Mouse (Mus musculus): ENCODE measurements around the gene Btbd6. TPM values are rescaled to one million over a fixed set of nuclear protein-coding genes. Genes with fewer than 3 reads are reported as not detected.

Gene Btbd6
- total and polyA plus RNA-seq, 2 experiments from 2014 or later = 58.4 to 81.6 TPM

DNA sequence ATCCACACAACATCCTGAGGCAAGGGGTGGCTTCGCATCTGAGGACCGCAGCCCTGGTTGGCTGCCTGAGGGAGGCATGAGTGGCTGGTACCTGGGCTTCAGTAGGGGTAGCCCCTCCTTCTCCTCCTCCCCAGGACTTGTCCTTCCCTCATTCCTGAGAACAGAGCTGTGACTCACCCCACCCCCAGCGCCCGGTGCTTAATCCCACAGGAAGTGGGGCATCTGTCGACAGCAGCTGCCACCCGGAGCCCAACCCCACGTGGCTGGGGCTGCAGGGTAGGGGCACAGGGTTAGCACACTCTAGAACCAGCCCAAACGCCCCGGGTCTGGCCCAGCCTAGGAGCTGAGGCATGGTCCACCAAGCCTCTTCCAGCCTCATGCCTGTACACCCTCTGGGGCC is 38.4 kb upstream of the Btbd6 start:
- 55% methylated on average over 6 of the region's 9 CpGs for WGBS
- H3K27ac ChIP-seq (ENCODE audit: low read depth, low read length) = no peak overlapping the region
- peaks cover 5% of the 10 kb centered on the region; the same call in 1 of the 2 replicates for H3K4me1 ChIP-seq (ENCODE audit: insufficient read depth, low read length)
- DNase-seq (ENCODE audit: low spot score) (no peak), ATAC-seq (ENCODE audit: low FRiP score) (no peak)
- H3K4me2 ChIP-seq (ENCODE audit: low read depth, low read length, poor library complexity, severe bottlenecking) = no peak overlapping the region
- H3K4me3 ChIP-seq (ENCODE audit: low read depth, low read length) = no peak overlapping the region
- no peak overlapping the region for H3K9ac ChIP-seq (replicated peaks; ENCODE audit: low read length, poor library complexity, severe bottlenecking)
- H3K9me3 ChIP-seq (ENCODE audit: low read length) = no peaks in the 10 kb centered on the region
- no peaks in the 10 kb centered on the region for H3K36me3 ChIP-seq (ENCODE audit: insufficient read depth, low read length)
- H3K27me3 ChIP-seq (ENCODE audit: insufficient read depth, low read length) = no peaks in the 10 kb centered on the region
- no peak for TF ChIP-seq CTCF (IDR thresholded peaks at IDR 0.05)

DNA sequence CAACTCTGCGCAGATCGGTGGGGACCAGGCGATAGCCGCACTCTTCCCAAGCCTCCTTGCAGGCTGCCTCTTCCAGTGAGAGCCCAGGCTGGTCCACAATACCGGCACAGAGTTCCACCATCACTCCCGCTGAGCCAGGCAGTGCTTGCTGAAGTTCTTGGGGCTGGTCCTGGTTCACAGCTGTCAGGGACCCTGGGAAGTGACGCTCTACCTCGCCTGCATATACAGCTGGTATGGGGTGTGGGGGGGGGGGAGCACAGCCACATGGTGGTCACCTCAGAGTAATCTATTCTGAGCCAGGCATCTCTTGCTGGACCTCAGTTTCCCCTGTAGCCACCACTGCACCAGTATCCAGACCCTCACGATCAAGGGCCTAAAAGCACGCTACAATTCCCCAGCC is 37.9 kb upstream of the Btbd6 start:
- Histone ChIP-seq H3K27me3 (ENCODE audit: insufficient read depth, low read length) (no peaks in the 10 kb centered on the region), H3K36me3 (ENCODE audit: insufficient read depth, low read length) (no peaks in the 10 kb centered on the region), H3K9ac (replicated peaks; ENCODE audit: low read length, poor library complexity, severe bottlenecking) (no peak overlapping the region), H3K9me3 (ENCODE audit: low read length) (no peaks in the 10 kb centered on the region), H3K4me2 (ENCODE audit: low read depth, low read length, poor library complexity, severe bottlenecking) (no peak overlapping the region), H3K27ac (ENCODE audit: low read depth, low read length) (no peak overlapping the region), H3K4me3 (ENCODE audit: low read depth, low read length) (no peak overlapping the region), H3K4me1 (ENCODE audit: insufficient read depth, low read length) (peaks cover 5% of the 10 kb centered on the region; the same call in 1 of the 2 replicates)
- TF ChIP-seq CTCF (IDR thresholded peaks at IDR 0.05) = no peak
- no peak for ATAC-seq (ENCODE audit: low FRiP score)
- WGBS = 84% methylated on average over 10 of the region's 10 CpGs
- DNase-seq (ENCODE audit: low spot score) = no peak

DNA sequence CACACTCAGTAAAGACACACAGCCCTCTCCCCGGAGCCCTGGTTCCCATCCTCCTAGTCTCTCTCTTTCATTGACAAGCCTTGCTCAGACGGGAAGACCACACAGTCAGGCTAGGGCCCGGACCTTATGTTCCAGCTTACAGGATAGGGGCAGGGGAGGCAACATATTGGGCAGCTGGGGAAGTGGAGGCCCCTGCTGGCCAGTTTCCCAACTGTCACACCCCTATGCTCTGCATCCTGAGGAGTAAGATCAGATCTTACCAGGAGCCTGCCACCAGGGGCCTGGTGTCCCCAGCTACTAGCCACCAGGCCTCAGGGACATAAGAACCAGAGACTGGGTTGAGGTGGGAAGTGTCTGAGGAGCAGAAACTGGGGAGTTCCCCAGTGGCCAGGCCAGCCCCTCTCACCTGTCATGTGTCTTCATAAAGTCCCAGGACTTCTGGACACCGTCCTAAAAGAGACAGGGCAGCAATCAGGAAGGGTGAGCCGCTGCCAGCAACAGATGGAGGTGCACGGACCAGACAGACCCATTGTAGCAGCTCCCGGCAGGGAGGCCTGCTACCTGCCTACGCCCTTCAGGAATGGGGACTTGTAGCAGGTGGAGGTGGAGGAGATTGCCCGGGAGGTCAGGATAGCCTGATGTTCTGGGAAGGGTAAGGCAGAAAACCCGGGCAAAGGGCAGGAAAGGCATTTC is 37.3 kb upstream of the Btbd6 start:
- H3K27ac ChIP-seq (ENCODE audit: low read depth, low read length) = no peak overlapping the region
- DNase-seq (ENCODE audit: low spot score) (peak; percentile 52), ATAC-seq (ENCODE audit: low FRiP score) (no peak)
- TF ChIP-seq CTCF (IDR thresholded peaks at IDR 0.05) = peak; percentile 60
- no peak overlapping the region for H3K4me3 ChIP-seq (ENCODE audit: low read depth, low read length)
- H3K27me3 ChIP-seq (ENCODE audit: insufficient read depth, low read length) = no peaks in the 10 kb centered on the region
- H3K4me1 ChIP-seq (ENCODE audit: insufficient read depth, low read length) = peaks cover 5% of the 10 kb centered on the region; the same call in 1 of the 2 replicates
- no peaks in the 10 kb centered on the region for H3K36me3 ChIP-seq (ENCODE audit: insufficient read depth, low read length)
- H3K9me3 ChIP-seq (ENCODE audit: low read length) = no peaks in the 10 kb centered on the region
- no peak overlapping the region for H3K9ac ChIP-seq (replicated peaks; ENCODE audit: low read length, poor library complexity, severe bottlenecking)
- no peak overlapping the region for H3K4me2 ChIP-seq (ENCODE audit: low read depth, low read length, poor library complexity, severe bottlenecking)
- WGBS = 68% methylated on average over 10 of the region's 10 CpGs

DNA sequence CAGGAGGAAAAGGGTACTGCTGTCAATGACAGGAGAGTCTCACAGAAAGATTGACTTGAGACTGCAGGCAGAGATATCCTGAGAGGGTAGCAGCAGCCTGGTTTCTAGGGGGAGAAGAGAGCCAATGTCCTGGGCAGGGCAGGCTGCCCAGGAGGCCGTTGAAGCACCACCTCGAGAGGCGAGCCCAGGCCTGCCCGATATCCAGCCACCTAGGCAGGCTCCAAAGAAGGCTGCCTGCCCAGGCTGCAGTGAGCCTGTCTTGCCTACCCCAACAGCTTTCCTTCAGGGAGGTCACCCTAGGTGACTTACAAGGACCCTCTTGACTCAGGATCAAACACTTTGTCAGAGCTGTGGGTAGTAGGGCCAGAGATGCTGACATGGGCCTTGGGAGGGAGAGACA is 36.0 kb upstream of the Btbd6 start:
- WGBS = 84% methylated on average over 4 of the region's 4 CpGs
- ATAC-seq (ENCODE audit: low FRiP score) = no peak
- no peak for DNase-seq (ENCODE audit: low spot score)
- Histone ChIP-seq H3K4me2 (ENCODE audit: low read depth, low read length, poor library complexity, severe bottlenecking) (0 out of 2 replicates have a peak overlapping the region, but pooled peaks have one; percentile 9), H3K9me3 (ENCODE audit: low read length) (no peaks in the 10 kb centered on the region), H3K36me3 (ENCODE audit: insufficient read depth, low read length) (no peaks in the 10 kb centered on the region), H3K4me3 (ENCODE audit: low read depth, low read length) (no peak overlapping the region), H3K27me3 (ENCODE audit: insufficient read depth, low read length) (no peaks in the 10 kb centered on the region), H3K27ac (ENCODE audit: low read depth, low read length) (no peak overlapping the region), H3K9ac (replicated peaks; ENCODE audit: low read length, poor library complexity, severe bottlenecking) (no peak overlapping the region), H3K4me1 (ENCODE audit: insufficient read depth, low read length) (peaks cover 5% of the 10 kb centered on the region; the same call in 1 of the 2 replicates)
- TF ChIP-seq CTCF (IDR thresholded peaks at IDR 0.05) = no peak

DNA sequence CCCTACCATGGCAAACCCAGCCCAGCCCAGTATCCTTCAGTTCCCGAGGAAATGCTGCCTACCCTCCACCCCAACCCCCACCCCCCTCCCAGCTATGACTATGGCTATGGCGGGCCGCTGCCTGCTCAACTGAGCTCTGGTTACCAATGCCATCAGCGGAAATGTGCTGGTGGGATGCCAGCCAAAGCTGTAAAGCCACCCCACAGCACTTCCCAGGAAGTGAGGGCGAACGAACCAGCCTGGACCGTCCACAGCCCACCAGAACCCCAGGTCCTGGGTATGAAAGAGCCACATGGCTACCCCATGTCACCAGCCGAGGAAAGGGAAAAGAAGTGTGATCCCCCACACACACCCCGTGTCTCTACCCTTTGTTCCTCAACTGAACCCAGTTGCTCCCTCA is 35.6 kb upstream of the Btbd6 start:
- H3K27ac ChIP-seq (ENCODE audit: low read depth, low read length) = no peak overlapping the region
- no peaks in the 10 kb centered on the region for H3K9me3 ChIP-seq (ENCODE audit: low read length)
- H3K4me3 ChIP-seq (ENCODE audit: low read depth, low read length) = no peak overlapping the region
- ATAC-seq (ENCODE audit: low FRiP score) = no peak
- H3K9ac ChIP-seq (replicated peaks; ENCODE audit: low read length, poor library complexity, severe bottlenecking) = no peak overlapping the region
- no peaks in the 10 kb centered on the region for H3K36me3 ChIP-seq (ENCODE audit: insufficient read depth, low read length)
- DNase-seq (ENCODE audit: low spot score) = no peak
- 0 out of 2 replicates have a peak overlapping the region, but pooled peaks have one; percentile 9 for H3K4me2 ChIP-seq (ENCODE audit: low read depth, low read length, poor library complexity, severe bottlenecking)
- no peak for TF ChIP-seq CTCF (IDR thresholded peaks at IDR 0.05)
- H3K4me1 ChIP-seq (ENCODE audit: insufficient read depth, low read length) = peaks cover 5% of the 10 kb centered on the region; the same call in 1 of the 2 replicates
- WGBS = 71% methylated on average over 8 of the region's 9 CpGs
- no peaks in the 10 kb centered on the region for H3K27me3 ChIP-seq (ENCODE audit: insufficient read depth, low read length)

DNA sequence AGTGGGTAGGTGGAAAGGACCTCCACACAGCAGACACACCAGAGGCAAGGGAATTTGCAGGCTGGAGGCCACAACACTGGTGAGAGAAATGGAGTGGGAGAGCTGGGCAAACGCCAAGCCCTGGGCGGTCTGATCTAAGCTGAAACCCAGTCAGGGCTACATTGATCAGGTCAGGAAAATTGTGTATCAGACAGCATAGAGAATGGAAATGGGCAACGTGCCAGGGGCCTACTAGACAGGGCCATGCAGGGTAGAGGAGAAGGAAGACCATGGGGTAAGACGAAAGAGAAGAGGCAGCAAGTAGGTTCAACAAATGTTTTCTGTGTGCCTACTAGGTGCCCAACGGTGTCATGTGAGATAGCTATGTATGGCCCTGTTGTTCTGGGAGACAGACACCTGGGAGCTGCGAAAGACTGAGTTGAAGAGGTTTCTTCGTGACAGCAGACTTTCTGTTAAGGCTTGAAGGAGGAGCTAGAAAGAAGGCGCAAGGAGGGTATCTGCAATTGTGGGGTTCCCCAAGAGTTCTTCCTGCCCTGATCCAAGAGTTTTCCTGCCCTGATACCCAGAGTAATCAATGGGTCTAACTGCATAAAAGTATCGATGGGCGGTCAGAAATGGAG is 35.0 kb upstream of the Btbd6 start:
- no peak for DNase-seq (ENCODE audit: low spot score)
- WGBS = 44% methylated on average over 10 of the region's 10 CpGs
- Histone ChIP-seq H3K4me1 (ENCODE audit: insufficient read depth, low read length) (peaks cover 5% of the 10 kb centered on the region; the same call in 1 of the 2 replicates), H3K27ac (ENCODE audit: low read depth, low read length) (no peak overlapping the region; the same call in 1 of the 2 replicates), H3K9ac (replicated peaks; ENCODE audit: low read length, poor library complexity, severe bottlenecking) (peak overlapping the region; percentile 82), H3K4me2 (ENCODE audit: low read depth, low read length, poor library complexity, severe bottlenecking) (peak overlapping the region; percentile 63), H3K4me3 (ENCODE audit: low read depth, low read length) (peak overlapping the region; percentile 62), H3K36me3 (ENCODE audit: insufficient read depth, low read length) (no peaks in the 10 kb centered on the region), H3K27me3 (ENCODE audit: insufficient read depth, low read length) (no peaks in the 10 kb centered on the region), H3K9me3 (ENCODE audit: low read length) (no peaks in the 10 kb centered on the region)
- no peak for ATAC-seq (ENCODE audit: low FRiP score)
- no peak for TF ChIP-seq CTCF (IDR thresholded peaks at IDR 0.05)
